Mouse (Mus musculus): ENCODE data around the gene Btnl1.

- no peak for TF ChIP-seq EP300 (IDR thresholded peaks at IDR 0.05; ENCODE audit: low read length)
- peak; percentile 29; the same call in 1 of the 2 replicates for TF ChIP-seq MYC (IDR thresholded peaks at IDR 0.05; ENCODE audit: low read depth, low read length)
Observed at GRCm38 (mm10) chr17:34398711-34399393, 21.9 kb downstream of the Btnl1 start, which contains the start of gene BC051142.
